Mouse (Mus musculus): ENCODE measurements at regions not wholly inside any gene's neighbourhood (a gene's known extent, or its start where the extent isn't known, plus 50 kb on each side); places are given as distances from the start of the nearest gene placed in this dataset.
A peak's percentile ranks its signal among the peaks of the same experiment; 100 is the strongest.

- no peak for DNase-seq
- intact Hi-C loops (cut with DNase I): no loop called here
These were observed 97.1 kb upstream of the Gm9747 start for GRCm38 (mm10) chr1:82135761-82136331.

- no peak for DNase-seq
- intact Hi-C loops (cut with DNase I): no loop called here
These were observed 87.7 kb upstream of the Gm9747 start for GRCm38 (mm10) chr1:82145256-82145655.

GRCm38 (mm10) chr1:82150219-82151128, 82.4 kb upstream of the Gm9747 start:
- intact Hi-C loops (cut with DNase I): no loop called here
- DNase-seq: peak; percentile 12 to 18

GRCm38 (mm10) chr1:82155961-82156360, 77.0 kb upstream of the Gm9747 start:
- no peak for DNase-seq
- intact Hi-C loops (cut with DNase I): loop anchor here (5.0 kb wide), 1 partner anchor 44 kb away; no protein-coding TSS in a partner anchor

GRCm38 (mm10) chr1:82157013-82157412, 75.9 kb upstream of the Gm9747 start:
- DNase-seq: no peak
- intact Hi-C loops (cut with DNase I): loop anchor here (5.0 kb wide), 1 partner anchor 45 kb away; no protein-coding TSS in a partner anchor

GRCm38 (mm10) chr1:82158466-82158865, 74.4 kb upstream of the Gm9747 start:
- intact Hi-C loops (cut with DNase I): loop anchor here (5.0 kb wide), 1 partner anchor 46 kb away; no protein-coding TSS in a partner anchor
- DNase-seq: no peak

GRCm38 (mm10) chr1:82159201-82159600, 73.7 kb upstream of the Gm9747 start:
- DNase-seq: no peak
- intact Hi-C loops (cut with DNase I): loop anchor here (5.0 kb wide), 1 partner anchor 47 kb away; no protein-coding TSS in a partner anchor

- intact Hi-C loops (cut with DNase I): no loop called here
- no peak for DNase-seq
These were observed 70.0 kb upstream of the Gm9747 start for GRCm38 (mm10) chr1:82162926-82163325.

GRCm38 (mm10) chr1:82168158-82168557, 64.8 kb upstream of the Gm9747 start:
- intact Hi-C loops (cut with DNase I): no loop called here
- DNase-seq: no peak

GRCm38 (mm10) chr1:82168949-82169348, 64.0 kb upstream of the Gm9747 start:
- intact Hi-C loops (cut with DNase I): no loop called here
- no peak for DNase-seq

- no peak for DNase-seq
- intact Hi-C loops (cut with DNase I): loop anchor here (5.0 kb wide), 1 partner anchor 667 kb away; no protein-coding TSS in a partner anchor
These were observed 52.5 kb upstream of the Gm9747 start for GRCm38 (mm10) chr1:82180427-82180826.

Small RNA genes in the stretch of these regions (microRNA-seq; reads per million reads assigned to microRNA genes)
- gene Mir6344: 0 reads per million in 2 experiments

Measured in gastrocnemius, postnatal 36 days (tissue).